In genomic region chr1:175545131-175545530, GRCm38 (mm10) we compare ENCODE assay signal across 11 mouse cellular contexts.
"Had no signal": no experiment of that assay in that cellular context is flagged by ENCODE, and none has a peak within 500 bp of the region (broad histone marks: within the 10 kb centered on the region; RNA-seq: fewer than 3 reads in every experiment).

No protein-coding gene starts in this region.

- DNase-seq: kidney, adult 8-10 months; kidney, postnatal 25 days; layer of hippocampus, adult 9-11 months; left cerebral cortex, postnatal 4 days; lung, embryonic 14.5 days; lung, postnatal 14 days; right cerebral cortex, adult 18-20 months; right cerebral cortex, postnatal 25 days; thymus, adult 18-20 months; thymus, postnatal 14 days had no signal

- ATAC-seq: midbrain, embryonic 16.5 days had no signal
